ENCODE assay signal across 17 mouse cellular contexts in genomic region chr13:54293006-54293405, GRCm38 (mm10).
"Had no signal": no experiment of that assay in that cellular context is flagged by ENCODE, and none has a peak within 500 bp of the region (broad histone marks: within the 10 kb centered on the region; RNA-seq: fewer than 3 reads in every experiment).

No protein-coding gene starts in this region.

- H3K9ac ChIP-seq: lung, embryonic 15.5 days; midbrain, embryonic 13.5 days; midbrain, embryonic 15.5 days; neural tube, embryonic 12.5 days; stomach, embryonic 15.5 days had no signal

- H3K4me1 ChIP-seq: lung, embryonic 15.5 days; neural tube, embryonic 12.5 days; stomach, embryonic 15.5 days had no signal

- ATAC-seq: lung, postnatal 0 days; midbrain, embryonic 13.5 days; midbrain, embryonic 15.5 days had no signal

- H3K4me2 ChIP-seq: lung, embryonic 15.5 days; midbrain, embryonic 11.5 days; midbrain, embryonic 13.5 days; midbrain, embryonic 15.5 days; neural tube, embryonic 12.5 days; stomach, embryonic 15.5 days had no signal

- H3K4me3 ChIP-seq: lung, embryonic 15.5 days; megakaryocyte, embryonic 14.5 days; midbrain, embryonic 13.5 days; midbrain, embryonic 15.5 days; neural tube, embryonic 12.5 days; stomach, embryonic 15.5 days had no signal

- H3K9me3 ChIP-seq: lung, embryonic 15.5 days; midbrain, embryonic 13.5 days; midbrain, embryonic 15.5 days; neural tube, embryonic 12.5 days; stomach, embryonic 15.5 days had no signal

- H3K27ac ChIP-seq: lung, embryonic 15.5 days; macrophage; midbrain, embryonic 13.5 days; midbrain, embryonic 15.5 days; neural tube, embryonic 12.5 days; stomach, embryonic 15.5 days; stomach, postnatal 0 days had no signal

- H3K27me3 ChIP-seq: lung, embryonic 15.5 days; midbrain, embryonic 15.5 days; neural tube, embryonic 12.5 days; stomach, embryonic 15.5 days had no signal

- H3K36me3 ChIP-seq: lung, embryonic 15.5 days; midbrain, embryonic 13.5 days; midbrain, embryonic 15.5 days; neural tube, embryonic 12.5 days; stomach, embryonic 15.5 days had no signal

- DNase-seq: lung, adult 2 months; lung, postnatal 14 days; lung, postnatal 36 days; right cerebral cortex, postnatal 14 days; thymus, adult 2 months; thymus, postnatal 25 days; thymus, postnatal 4 days had no signal
